Mouse (Mus musculus) intestine, embryonic 15.5 days (tissue): ENCODE measurements at regions not wholly inside any gene's neighbourhood (a gene's known extent, or its start where the extent isn't known, plus 50 kb on each side); places are given as distances from the start of the nearest gene placed in this dataset.

ENCODE experiments used
- ATAC-seq: fragments of 200-750 bp; cut with Nextera tagmentation; 2 replicates; pipeline ENCODE4 v1.8.0; 2017; ENCODE audit warnings: moderate TSS enrichment, moderate library complexity
- H3K27ac ChIP-seq: fragments of 300-500 bp; sonication (generic); 2 replicates; pipeline ENCODE4 v1.5.1; 2015; ENCODE audit warnings: mild to moderate bottlenecking, inconsistent platforms
- H3K27me3 ChIP-seq: fragments of 300-500 bp; sonication (generic); replicated peaks from 2 replicates; pipeline ENCODE4 v1.6.1; 2015; ENCODE audit warnings: inconsistent platforms
- H3K36me3 ChIP-seq: fragments of 300-500 bp; sonication (generic); 2 replicates; pipeline ENCODE4 v1.6.1; 2015; ENCODE audit warnings: inconsistent platforms
- H3K4me1 ChIP-seq: fragments of 300-500 bp; sonication (generic); replicated peaks from 2 replicates; pipeline ENCODE4 v1.6.1; 2015; ENCODE audit warnings: inconsistent platforms
- H3K4me2 ChIP-seq: fragments of 300-500 bp; sonication (generic); replicated peaks from 2 replicates; pipeline ENCODE4 v1.6.1; 2015; ENCODE audit warnings: mild to moderate bottlenecking, inconsistent platforms
- H3K4me3 ChIP-seq: fragments of 300-500 bp; sonication (generic); replicated peaks from 2 replicates; pipeline ENCODE4 v1.5.1; 2015; ENCODE audit warnings: inconsistent platforms
- H3K9ac ChIP-seq: fragments of 300-500 bp; sonication (generic); 2 replicates; pipeline ENCODE4 v1.6.1; 2015; ENCODE audit warnings: inconsistent platforms
- H3K9me3 ChIP-seq: fragments of 300-500 bp; sonication (generic); 2 replicates; pipeline ENCODE4 v1.6.1; 2016; ENCODE audit warnings: inconsistent platforms
- WGBS: fragments of 180-500 bp; shearing (Covaris S2); methylation state at CpG from one replicate; pipeline ENCODE4 v1.1.7; 2015; 5-methylcytosine and 5-hydroxymethylcytosine counted together

DNA sequence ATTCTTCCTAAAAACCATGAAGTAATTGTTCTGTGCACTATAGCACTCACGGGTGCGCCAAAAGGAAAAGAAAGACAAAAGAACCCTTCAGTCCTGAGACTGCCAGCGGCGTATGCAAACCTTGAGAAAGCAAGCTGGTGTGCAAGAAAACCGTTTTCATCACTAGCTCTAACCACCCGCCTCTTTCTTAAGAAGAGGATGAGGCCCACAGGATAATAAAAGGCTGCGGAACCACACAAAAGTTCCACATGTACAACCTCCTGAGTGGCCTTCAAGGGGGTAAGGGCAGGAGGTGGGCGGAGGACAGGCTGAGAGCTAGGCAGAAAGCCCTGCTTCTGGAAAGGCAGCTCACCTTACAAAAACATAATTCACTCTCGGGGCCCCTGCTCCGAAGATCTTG, 413.4 kb upstream of the Atp11b start:
- no peaks in the 10 kb centered on the region for H3K9me3 ChIP-seq
- H3K36me3 ChIP-seq: no peaks in the 10 kb centered on the region
- peaks cover 11% of the 10 kb centered on the region; the same call in 1 of the 2 replicates for H3K4me1 ChIP-seq
- no peak overlapping the region for H3K9ac ChIP-seq
- peak overlapping the region; percentile 9; the same call in 1 of the 2 replicates for H3K27ac ChIP-seq
- H3K4me3 ChIP-seq: peak overlapping the region; percentile 37
- ATAC-seq: peak; percentile 43
- H3K4me2 ChIP-seq: peak overlapping the region; percentile 78
- WGBS: 15% methylated on average over 10 of the region's 10 CpGs
- no peaks in the 10 kb centered on the region for H3K27me3 ChIP-seq

DNA sequence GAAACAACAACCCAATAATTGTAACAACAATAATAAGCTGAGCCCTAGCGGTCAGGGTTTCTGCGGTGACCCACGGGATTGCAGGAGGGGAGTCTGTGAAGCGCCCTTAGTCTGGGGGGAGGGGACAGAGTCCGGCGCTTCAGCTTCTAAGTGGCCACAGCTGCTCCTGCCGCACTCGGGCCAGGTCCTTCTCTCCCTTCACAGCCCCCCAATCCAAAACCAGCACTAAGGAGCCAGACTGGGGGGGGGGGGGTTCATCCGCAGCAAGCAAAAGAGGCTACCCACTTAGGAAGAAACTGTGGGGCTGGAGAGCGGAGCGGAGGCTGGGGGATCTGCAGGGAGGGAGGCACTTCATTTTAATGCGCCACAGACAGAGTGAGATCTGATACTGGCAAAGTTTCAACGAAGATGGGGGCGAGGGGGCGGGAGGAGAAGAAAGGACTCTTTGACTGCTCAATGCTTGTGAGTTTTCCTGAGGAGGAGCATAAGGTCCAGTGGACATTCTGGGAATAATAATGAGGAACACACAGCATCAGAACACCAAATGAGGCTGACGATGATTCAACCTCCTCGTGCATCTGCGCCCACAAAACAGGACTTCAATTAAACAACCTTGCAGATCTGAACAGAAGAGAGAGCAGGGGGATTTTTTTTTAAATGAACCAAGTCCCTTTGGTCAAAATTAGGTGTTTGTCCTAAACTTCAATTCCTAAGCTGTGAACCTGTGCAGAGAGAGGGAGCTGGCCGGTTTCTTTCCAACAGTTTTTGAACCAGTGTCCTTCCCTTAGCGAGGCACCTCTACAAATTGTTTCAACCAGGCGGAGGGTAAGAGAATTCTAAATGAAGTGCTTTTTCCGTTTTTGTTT, 412.7 kb upstream of the Atp11b start:
- peak overlapping the region; percentile 37 for H3K4me3 ChIP-seq
- H3K9ac ChIP-seq: peak overlapping the region; percentile 45; the same call in 1 of the 2 replicates
- no peaks in the 10 kb centered on the region for H3K9me3 ChIP-seq
- H3K4me1 ChIP-seq: peaks cover 11% of the 10 kb centered on the region; the same call in 1 of the 2 replicates
- H3K27ac ChIP-seq: peak overlapping the region; percentile 9; the same call in 1 of the 2 replicates
- ATAC-seq: peak; percentile 85
- peak overlapping the region; percentile 78 for H3K4me2 ChIP-seq
- H3K27me3 ChIP-seq: no peaks in the 10 kb centered on the region
- WGBS: 7% methylated on average over 22 of the region's 22 CpGs
- H3K36me3 ChIP-seq: no peaks in the 10 kb centered on the region

DNA sequence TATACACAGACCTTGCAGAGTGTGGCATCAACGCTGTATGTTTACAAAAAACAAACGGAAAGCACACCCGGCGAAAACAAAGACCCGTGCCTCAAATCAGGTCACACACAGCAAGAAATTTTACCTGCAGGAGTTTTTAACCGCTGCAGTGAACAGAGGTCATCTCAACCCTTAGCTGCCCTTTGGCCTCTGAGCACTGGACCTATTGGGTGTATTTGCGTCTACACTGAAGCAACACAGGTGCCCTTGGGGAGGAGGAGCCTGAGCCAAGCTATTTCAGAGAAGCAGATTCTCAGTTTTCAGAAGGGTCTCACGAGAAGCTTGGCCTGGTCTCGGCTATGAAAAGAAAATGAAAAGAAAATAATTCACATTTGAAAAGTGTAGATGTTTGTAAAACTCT, 412.1 kb upstream of the Atp11b start:
- no peak overlapping the region for H3K27ac ChIP-seq
- H3K27me3 ChIP-seq: no peaks in the 10 kb centered on the region
- H3K36me3 ChIP-seq: no peaks in the 10 kb centered on the region
- H3K4me1 ChIP-seq: peaks cover 11% of the 10 kb centered on the region; the same call in 1 of the 2 replicates
- 25% methylated on average over 9 of the region's 9 CpGs for WGBS
- no peak overlapping the region for H3K4me3 ChIP-seq
- no peak for ATAC-seq
- H3K4me2 ChIP-seq: peak overlapping the region; percentile 78; the same call in 1 of the 2 replicates
- no peak overlapping the region for H3K9ac ChIP-seq
- H3K9me3 ChIP-seq: no peaks in the 10 kb centered on the region

DNA sequence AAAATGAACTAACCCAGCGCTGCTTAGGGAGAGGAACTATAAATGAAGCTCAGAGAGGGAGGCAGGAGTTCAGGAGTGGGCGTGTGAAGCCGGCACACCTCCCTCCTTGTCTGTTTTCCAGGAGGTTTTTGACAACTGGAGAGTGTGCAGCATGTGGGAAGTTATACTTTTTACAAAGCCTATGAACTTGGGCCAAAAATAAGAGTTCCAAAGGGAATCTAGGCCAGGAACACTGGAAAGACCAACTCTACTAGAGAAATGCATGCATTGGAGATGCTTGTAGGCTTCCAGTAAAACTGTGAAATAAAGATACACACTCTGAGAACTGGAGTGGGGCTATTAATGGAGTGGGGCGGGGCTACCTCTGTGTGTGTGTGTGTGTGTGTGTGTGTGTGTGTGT, 411.3 kb upstream of the Atp11b start:
- WGBS: 63% methylated on average over 4 of the region's 4 CpGs
- Histone ChIP-seq H3K4me3 (no peak overlapping the region), H3K27me3 (no peaks in the 10 kb centered on the region), H3K27ac (no peak overlapping the region), H3K4me2 (no peak overlapping the region), H3K9me3 (no peaks in the 10 kb centered on the region), H3K36me3 (no peaks in the 10 kb centered on the region), H3K4me1 (peaks cover 11% of the 10 kb centered on the region; the same call in 1 of the 2 replicates), H3K9ac (no peak overlapping the region)
- ATAC-seq: no peak

DNA sequence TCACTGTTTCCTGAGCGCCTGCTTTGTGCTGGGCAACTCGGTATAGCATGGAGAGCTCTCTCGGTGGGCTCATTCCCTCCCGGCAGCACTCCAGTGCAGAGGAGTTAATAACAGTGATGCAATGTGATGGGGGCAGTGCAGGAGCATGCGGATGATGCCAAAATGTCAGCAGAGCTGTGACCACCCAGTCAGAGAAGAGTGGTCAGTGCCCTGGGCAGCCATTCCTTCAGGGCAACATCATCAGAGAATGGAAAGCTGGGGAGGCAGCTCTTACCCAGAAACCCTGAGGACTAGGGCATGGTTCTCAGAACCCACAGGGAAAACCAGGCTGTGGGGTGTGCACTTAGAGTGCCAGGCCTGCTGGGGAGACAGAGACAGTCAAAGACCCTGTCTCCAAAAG, 410.0 kb upstream of the Atp11b start:
- H3K36me3 ChIP-seq: no peaks in the 10 kb centered on the region
- H3K27ac ChIP-seq: no peak overlapping the region
- H3K4me3 ChIP-seq: no peak overlapping the region
- no peak for ATAC-seq
- no peaks in the 10 kb centered on the region for H3K9me3 ChIP-seq
- peaks cover 11% of the 10 kb centered on the region; the same call in 1 of the 2 replicates for H3K4me1 ChIP-seq
- no peaks in the 10 kb centered on the region for H3K27me3 ChIP-seq
- H3K4me2 ChIP-seq: no peak overlapping the region
- no peak overlapping the region for H3K9ac ChIP-seq
- WGBS: 67% methylated on average over 5 of the region's 5 CpGs

DNA sequence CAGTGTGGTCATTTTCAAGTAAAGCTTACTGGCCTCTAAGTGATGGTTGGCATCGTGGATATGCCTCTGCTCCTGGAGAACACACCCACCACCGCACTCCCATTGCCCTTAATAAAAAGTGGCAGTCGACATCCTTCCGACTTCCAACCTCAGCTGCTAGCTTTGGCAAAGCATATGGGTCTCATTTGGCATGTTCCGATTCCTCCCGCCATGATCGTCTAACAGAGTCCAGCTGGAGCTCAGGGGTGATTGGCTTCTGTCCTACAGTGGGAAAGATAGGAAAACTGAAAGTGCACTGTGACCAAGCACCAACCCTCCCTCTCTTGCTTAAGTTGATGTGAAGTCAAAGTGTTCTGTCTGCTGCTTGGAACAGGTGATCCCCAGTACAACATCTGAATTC, 404.8 kb upstream of the Atp11b start:
- no peaks in the 10 kb centered on the region for H3K36me3 ChIP-seq

DNA sequence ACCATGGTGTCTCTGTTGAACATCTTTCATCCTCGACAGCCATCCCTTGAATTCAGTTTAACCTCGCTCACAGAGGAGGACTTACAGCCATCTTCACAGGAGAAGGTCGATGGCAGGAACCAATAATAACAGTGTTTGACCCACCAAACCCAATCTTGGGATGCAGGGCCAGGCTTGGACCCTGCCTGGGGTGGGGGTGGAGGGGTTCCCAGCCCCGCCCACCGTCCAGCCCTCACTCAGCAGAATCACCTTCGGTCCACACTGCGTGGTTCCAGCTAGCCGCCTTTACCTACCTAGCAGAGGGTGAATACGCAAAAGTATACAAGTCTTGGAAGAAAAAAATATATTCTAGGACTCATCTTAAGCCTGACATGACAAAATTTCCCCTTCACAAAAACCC, 400.5 kb upstream of the Atp11b start:
- Histone ChIP-seq H3K9ac (no peak overlapping the region), H3K4me3 (no peak overlapping the region), H3K36me3 (no peaks in the 10 kb centered on the region), H3K4me1 (no peaks in the 10 kb centered on the region), H3K27ac (no peak overlapping the region), H3K9me3 (no peaks in the 10 kb centered on the region), H3K4me2 (no peak overlapping the region), H3K27me3 (no peaks in the 10 kb centered on the region)
- no peak for ATAC-seq
- WGBS: 87% methylated on average over 9 of the region's 9 CpGs

More for the DNA sequence above, 404.8 kb upstream of the Atp11b start:
- Histone ChIP-seq H3K9ac (no peak overlapping the region), H3K9me3 (no peaks in the 10 kb centered on the region), H3K27me3 (no peaks in the 10 kb centered on the region), H3K4me2 (no peak overlapping the region), H3K4me3 (no peak overlapping the region), H3K4me1 (no peaks in the 10 kb centered on the region), H3K27ac (no peak overlapping the region)
- 81% methylated on average over 7 of the region's 7 CpGs for WGBS
- no peak for ATAC-seq

DNA sequence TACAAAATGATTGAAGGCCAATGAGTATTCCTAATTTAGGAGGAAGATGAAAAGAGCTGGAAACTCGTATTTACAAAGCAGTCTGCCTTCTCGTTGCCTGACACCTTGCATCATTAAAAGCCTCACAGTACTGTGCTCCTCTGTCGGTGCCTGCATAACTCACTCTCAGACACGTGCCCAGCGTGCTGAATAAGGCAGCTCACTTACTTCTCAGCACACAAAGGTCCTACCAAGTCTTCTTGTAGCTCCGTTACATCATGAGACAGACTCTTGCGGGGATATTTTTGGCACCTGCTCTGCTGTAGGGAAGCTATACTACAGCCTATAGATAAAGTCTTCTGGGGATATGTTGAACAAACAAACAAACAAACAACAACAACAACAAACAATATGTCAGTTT, 400.0 kb upstream of the Atp11b start:
- no peak for ATAC-seq
- 60% methylated on average over 7 of the region's 7 CpGs for WGBS
- Histone ChIP-seq H3K9ac (no peak overlapping the region), H3K4me3 (no peak overlapping the region), H3K4me2 (no peak overlapping the region), H3K4me1 (no peaks in the 10 kb centered on the region), H3K9me3 (no peaks in the 10 kb centered on the region), H3K27me3 (no peaks in the 10 kb centered on the region), H3K27ac (no peak overlapping the region), H3K36me3 (no peaks in the 10 kb centered on the region)

DNA sequence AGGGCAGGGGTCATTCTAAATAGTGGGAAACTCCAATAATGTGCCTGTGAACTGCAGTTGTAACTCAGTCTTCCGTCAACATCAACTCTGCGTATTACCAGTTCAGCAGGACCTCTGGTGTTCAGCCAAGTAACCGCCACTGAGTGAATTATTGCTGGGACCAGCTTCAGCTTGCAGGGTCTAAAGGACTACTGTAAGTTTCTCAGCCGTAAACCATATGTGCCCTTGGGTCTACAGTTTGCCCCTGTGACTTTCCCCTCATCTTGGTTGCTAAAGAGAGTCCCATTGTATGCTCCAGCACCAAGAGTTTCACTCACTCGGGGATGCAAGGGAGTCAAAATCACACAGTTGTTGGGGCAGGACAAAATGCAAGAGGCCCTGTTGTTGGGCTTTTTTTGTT, 399.6 kb upstream of the Atp11b start:
- H3K27ac ChIP-seq: no peak overlapping the region

DNA sequence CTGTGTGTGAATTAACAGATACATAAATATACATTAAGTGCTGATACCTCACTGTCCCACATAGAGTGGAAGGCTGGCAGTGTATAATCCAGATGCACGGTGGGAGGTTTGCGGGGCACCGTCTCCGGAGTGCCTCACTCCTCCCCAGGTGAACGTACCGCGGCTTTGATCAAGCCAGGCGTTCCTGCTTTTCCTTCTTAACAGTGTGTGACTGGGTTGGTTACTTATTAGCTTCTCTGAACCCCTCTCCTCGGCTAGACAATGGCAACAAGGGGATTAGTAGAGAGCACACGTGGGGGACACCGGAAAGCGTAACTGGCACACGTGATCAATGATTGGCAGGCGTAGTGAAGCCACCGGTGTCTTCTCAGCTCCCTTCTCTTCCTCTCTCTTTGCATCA, 396.8 kb upstream of the Atp11b start:
- H3K9ac ChIP-seq: no peak overlapping the region
- peak; percentile 55; the same call in 1 of the 2 replicates for ATAC-seq
- WGBS: 70% methylated on average over 15 of the region's 15 CpGs
- H3K27ac ChIP-seq: no peak overlapping the region
- H3K4me2 ChIP-seq: no peak overlapping the region
- no peak overlapping the region for H3K4me3 ChIP-seq
- no peaks in the 10 kb centered on the region for H3K27me3 ChIP-seq
- no peaks in the 10 kb centered on the region for H3K9me3 ChIP-seq
- no peaks in the 10 kb centered on the region for H3K36me3 ChIP-seq
- H3K4me1 ChIP-seq: no peaks in the 10 kb centered on the region

More for the DNA sequence above, 399.6 kb upstream of the Atp11b start:
- Histone ChIP-seq H3K9me3 (no peaks in the 10 kb centered on the region), H3K4me2 (no peak overlapping the region), H3K4me3 (no peak overlapping the region), H3K36me3 (no peaks in the 10 kb centered on the region), H3K27me3 (no peaks in the 10 kb centered on the region), H3K4me1 (no peaks in the 10 kb centered on the region), H3K9ac (no peak overlapping the region)
- 46% methylated on average over 5 of the region's 5 CpGs for WGBS
- no peak for ATAC-seq

DNA sequence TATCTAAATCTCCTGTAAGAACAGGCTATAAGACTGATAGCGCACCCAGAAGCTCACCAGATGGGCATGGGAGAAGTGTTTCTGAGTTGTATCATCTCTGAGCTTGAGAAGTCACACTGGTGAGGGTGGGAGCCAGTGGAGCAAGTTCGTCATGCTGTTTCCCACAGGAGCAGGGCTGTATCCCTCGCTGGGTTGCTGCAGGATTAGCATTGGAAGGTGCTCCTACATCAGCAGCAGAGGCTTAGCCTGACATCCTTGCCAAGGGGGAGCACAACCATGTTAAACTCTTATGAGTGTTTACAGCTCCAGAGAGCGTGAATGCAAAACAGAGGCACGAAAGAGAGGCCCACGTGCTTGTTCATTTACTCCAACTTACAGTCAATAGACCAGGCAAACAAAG, 395.4 kb upstream of the Atp11b start:
- Histone ChIP-seq H3K27me3 (no peaks in the 10 kb centered on the region), H3K4me1 (no peaks in the 10 kb centered on the region), H3K9ac (no peak overlapping the region), H3K36me3 (no peaks in the 10 kb centered on the region), H3K9me3 (no peaks in the 10 kb centered on the region), H3K27ac (no peak overlapping the region), H3K4me2 (no peak overlapping the region), H3K4me3 (no peak overlapping the region)
- WGBS: 63% methylated on average over 6 of the region's 6 CpGs
- ATAC-seq: no peak

DNA sequence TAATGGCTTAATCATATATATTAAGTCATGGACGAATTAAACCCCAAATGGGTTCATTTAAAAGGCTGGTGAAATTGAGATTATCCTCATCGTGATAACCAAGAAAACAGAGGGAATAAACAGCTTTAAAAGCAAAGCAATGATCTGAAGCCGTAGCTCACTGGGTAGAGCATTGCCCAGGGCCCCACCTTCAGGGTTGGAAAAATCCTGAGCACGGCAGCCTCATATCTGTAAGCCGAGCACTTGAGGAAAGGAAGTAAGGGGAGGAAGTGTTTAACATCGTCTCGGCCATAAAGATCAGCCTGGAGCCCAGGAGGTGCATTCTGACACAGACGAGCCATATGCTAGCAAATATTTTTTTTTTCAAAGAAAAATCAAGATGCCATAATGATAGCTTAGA, 394.6 kb upstream of the Atp11b start:
- Histone ChIP-seq H3K27ac (no peak overlapping the region), H3K4me1 (no peaks in the 10 kb centered on the region), H3K9me3 (no peaks in the 10 kb centered on the region), H3K36me3 (no peaks in the 10 kb centered on the region), H3K4me2 (no peak overlapping the region), H3K4me3 (no peak overlapping the region), H3K9ac (no peak overlapping the region), H3K27me3 (no peaks in the 10 kb centered on the region)
- ATAC-seq: no peak
- WGBS: 34% methylated on average over 8 of the region's 8 CpGs

DNA sequence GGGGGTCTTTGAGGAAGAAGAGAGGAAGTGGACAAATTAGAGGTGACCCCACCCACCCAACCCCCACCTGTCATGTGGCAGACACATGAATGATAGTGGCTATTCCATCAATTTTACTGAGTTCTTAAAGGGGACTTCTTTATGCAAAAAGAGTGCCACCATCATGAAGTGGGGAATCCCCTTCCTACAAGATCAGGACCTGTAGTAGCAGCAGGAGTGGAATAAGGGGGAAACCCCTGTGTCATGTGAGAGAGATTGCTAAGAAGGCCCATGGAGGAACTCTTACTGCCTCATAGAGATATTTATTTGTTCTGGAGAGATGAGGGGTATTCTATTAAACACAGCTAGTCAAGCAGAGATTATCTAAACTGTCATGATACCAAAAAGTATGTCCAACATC, 393.4 kb upstream of the Atp11b start:
- H3K9me3 ChIP-seq: no peaks in the 10 kb centered on the region
- no peak overlapping the region for H3K4me3 ChIP-seq
- H3K4me2 ChIP-seq: no peak overlapping the region
- no peaks in the 10 kb centered on the region for H3K27me3 ChIP-seq
- H3K36me3 ChIP-seq: no peaks in the 10 kb centered on the region
- no peak overlapping the region for H3K27ac ChIP-seq
- no peak for ATAC-seq
- no peak overlapping the region for H3K9ac ChIP-seq
- no peaks in the 10 kb centered on the region for H3K4me1 ChIP-seq
